In genomic region chr11:63968388-63969035, GRCm38 (mm10) we compare ENCODE assay signal across 9 mouse cellular contexts. TPM values are rescaled to one million over a fixed set of nuclear protein-coding genes. Genes with fewer than 3 reads are reported as not detected.
A peak's percentile ranks its signal among the peaks of the same experiment; 100 is the strongest.
DNase-seq lines count a peak whose midpoint lies in the region; ATAC-seq and TF ChIP-seq lines count a peak whose summit lies in the region.
"Had no signal": no experiment of that assay in that cellular context is flagged by ENCODE, and none has a peak within 500 bp of the region (broad histone marks: within the 10 kb centered on the region; RNA-seq: fewer than 3 reads in every experiment).

No protein-coding gene starts in this region.

- H3K27ac ChIP-seq in hindbrain, embryonic 14.5 days = peak overlapping the region; percentile 49
- no peak overlapping the region; the same call in 1 of the 2 replicates for H3K27ac ChIP-seq in hindbrain, postnatal 0 days
- peak overlapping the region; percentile 15 for H3K27ac ChIP-seq in forebrain, embryonic 14.5 days (ENCODE audit: low read depth, low read length)
- H3K27ac ChIP-seq in stomach, embryonic 14.5 days (ENCODE audit: low read length) = peak overlapping the region; percentile 33; the same call in 1 of the 2 replicates
- H3K27ac ChIP-seq: gastrocnemius, adult 2 months had no signal

- peaks cover 27% of the 10 kb centered on the region for H3K4me1 ChIP-seq in hindbrain, embryonic 14.5 days (replicated peaks; ENCODE audit: control insufficient read depth, insufficient read depth, low read length)
- 0 out of 2 replicates have a peak, but pooled peaks cover 3% of the 10 kb centered on the region for H3K4me1 ChIP-seq in hindbrain, postnatal 0 days (ENCODE audit: insufficient read depth, low read length)
- H3K4me1 ChIP-seq in forebrain, embryonic 14.5 days (ENCODE audit: control insufficient read depth, insufficient read depth, low read length) = peaks cover 14% of the 10 kb centered on the region
- peaks cover 34% of the 10 kb centered on the region for H3K4me1 ChIP-seq in stomach, embryonic 14.5 days (ENCODE audit: control insufficient read depth, insufficient read depth, low read length)

- TF ChIP-seq CTCF in hindbrain, postnatal 0 days (IDR thresholded peaks at IDR 0.05; ENCODE audit: low read depth) = no peak

- peaks cover 4% of the 10 kb centered on the region for H3K36me3 ChIP-seq in hindbrain, embryonic 14.5 days (replicated peaks; ENCODE audit: control insufficient read depth, insufficient read depth)
- H3K36me3 ChIP-seq in hindbrain, postnatal 0 days (ENCODE audit: insufficient read depth, low read length) = no peaks in the 10 kb centered on the region; the same call in 1 of the 2 replicates
- H3K36me3 ChIP-seq in forebrain, embryonic 14.5 days (ENCODE audit: control insufficient read depth, insufficient read depth, low read length) = 0 out of 2 replicates have a peak, but pooled peaks cover 3% of the 10 kb centered on the region
- peaks cover 3% of the 10 kb centered on the region; the same call in 1 of the 2 replicates for H3K36me3 ChIP-seq in stomach, embryonic 14.5 days (ENCODE audit: control insufficient read depth, insufficient read depth, low read length)

- no peaks in the 10 kb centered on the region for H3K27me3 ChIP-seq in hindbrain, embryonic 14.5 days (ENCODE audit: control insufficient read depth, insufficient read depth, low read length)
- H3K27me3 ChIP-seq in hindbrain, postnatal 0 days (ENCODE audit: insufficient read depth, low read length) = no peaks in the 10 kb centered on the region
- no peaks in the 10 kb centered on the region for H3K27me3 ChIP-seq in forebrain, embryonic 14.5 days (replicated peaks; ENCODE audit: control insufficient read depth, insufficient read depth, low read length)
- H3K27me3 ChIP-seq in stomach, embryonic 14.5 days (ENCODE audit: control insufficient read depth, insufficient read depth, low read length) = no peaks in the 10 kb centered on the region

- DNase-seq in hindbrain, embryonic 14.5 days (ENCODE audit: low spot score) = no peak
- no peak for DNase-seq in hindbrain, postnatal 0 days (ENCODE audit: low spot score)
- DNase-seq in forebrain, embryonic 14.5 days (ENCODE audit: low spot score) = no peak
- DNase-seq in Muller cell, postnatal 12 days (ENCODE audit: inconsistent ontology term) = no peak
- DNase-seq in thymus, postnatal 10 days (ENCODE audit: low spot score in 2 of 2) = no peak
- no peak for DNase-seq in kidney, postnatal 14 days
- DNase-seq: gastrocnemius, adult 2 months had no signal

- no peaks in the 10 kb centered on the region for H3K9me3 ChIP-seq in hindbrain, embryonic 14.5 days (ENCODE audit: control insufficient read depth, low read length)
- H3K9me3 ChIP-seq in hindbrain, postnatal 0 days (ENCODE audit: low read length) = no peaks in the 10 kb centered on the region
- no peaks in the 10 kb centered on the region for H3K9me3 ChIP-seq in forebrain, embryonic 14.5 days (replicated peaks; ENCODE audit: control insufficient read depth, low read length)
- H3K9me3 ChIP-seq in stomach, embryonic 14.5 days (ENCODE audit: control insufficient read depth, low read depth, low read length) = no peaks in the 10 kb centered on the region

- H3K4me2 ChIP-seq in hindbrain, embryonic 14.5 days (replicated peaks) = no peak overlapping the region
- no peak overlapping the region for H3K4me2 ChIP-seq in hindbrain, postnatal 0 days (ENCODE audit: low read depth, low read length)
- H3K4me2 ChIP-seq in forebrain, embryonic 14.5 days (ENCODE audit: low read length) = no peak overlapping the region
- no peak overlapping the region for H3K4me2 ChIP-seq in stomach, embryonic 14.5 days (replicated peaks; ENCODE audit: low read depth, low read length)

- WGBS in hindbrain, embryonic 14.5 days = 23% methylated on average over 3 of the region's 3 CpGs
- WGBS in hindbrain, postnatal 0 days = 50% methylated on average over 3 of the region's 3 CpGs
- WGBS in forebrain, embryonic 14.5 days = 29% methylated on average over 3 of the region's 3 CpGs
- WGBS in stomach, embryonic 14.5 days = 29% methylated on average over 3 of the region's 3 CpGs

- no peak overlapping the region for H3K9ac ChIP-seq in hindbrain, embryonic 14.5 days
- H3K9ac ChIP-seq in hindbrain, postnatal 0 days (replicated peaks; ENCODE audit: low read length) = no peak overlapping the region
- H3K9ac ChIP-seq in forebrain, embryonic 14.5 days (ENCODE audit: low read length) = peak overlapping the region; percentile 7; the same call in 1 of the 2 replicates
- no peak overlapping the region for H3K9ac ChIP-seq in stomach, embryonic 14.5 days (replicated peaks; ENCODE audit: low read depth, low read length)

- H3K4me3 ChIP-seq in hindbrain, embryonic 14.5 days (replicated peaks; ENCODE audit: low read length) = no peak overlapping the region
- H3K4me3 ChIP-seq in hindbrain, postnatal 0 days (ENCODE audit: low read length) = no peak overlapping the region
- H3K4me3 ChIP-seq in forebrain, embryonic 14.5 days (ENCODE audit: low read depth, low read length) = no peak overlapping the region
- H3K4me3 ChIP-seq in stomach, embryonic 14.5 days (ENCODE audit: low read depth, low read length) = no peak overlapping the region
- H3K4me3 ChIP-seq: gastrocnemius, adult 2 months had no signal

- no peak for ATAC-seq in hindbrain, embryonic 14.5 days (ENCODE audit: low FRiP score)
- ATAC-seq in hindbrain, postnatal 0 days = no peak
- ATAC-seq in forebrain, embryonic 14.5 days = no peak
- peak; percentile 35 for ATAC-seq in megakaryocyte progenitor cell, adult 5-6 weeks (replicated peaks; ENCODE audit: poor library complexity)
- ATAC-seq in stomach, embryonic 14.5 days (ENCODE audit: insufficient number of reproducible peaks, insufficient read depth, low FRiP score, low read depth) = no peak

RNA-seq across cellular contexts. Expression of gene Hs3st3b1, which starts 46.4 kb away (rescaled TPM):
- polyA plus RNA-seq in hindbrain, embryonic 14.5 days (2014; fragmentation: Nextera tagmentation; extraction: Ambion mirVana) = 6.7 and 7.9 TPM in 2 replicates
- total RNA-seq in hindbrain, postnatal 0 days (2014; rRNA removed) = 12.4 and 13.3 TPM in 2 replicates
- 2.6 and 2.8 TPM in 2 replicates for polyA plus RNA-seq in hindbrain, postnatal 0 days (2015; fragmentation: Nextera tagmentation; extraction: Ambion mirVana)
- 3.3 and 3.9 TPM in 2 replicates for polyA plus RNA-seq in forebrain, embryonic 14.5 days (2014; fragmentation: Nextera tagmentation; extraction: Ambion mirVana)
- 0.17 and 0.20 TPM in 2 replicates for total RNA-seq in megakaryocyte progenitor cell, adult 5-6 weeks (2015)
- 0.14 and 0.37 TPM in 2 replicates for total RNA-seq in megakaryocyte progenitor cell, adult 5-6 weeks (2017)
- 11.1 and 11.4 TPM in 2 replicates for polyA plus RNA-seq in stomach, embryonic 14.5 days (2014; fragmentation: Nextera tagmentation; extraction: Ambion mirVana)
